Mouse (Mus musculus): ENCODE measurements around the gene Gm10964.
"Not testable (repeated sequence)": the region's sequence is repeated elsewhere in the genome, so short reads cannot be mapped to it uniquely, and the experiment has no call there.

Gm10964 gene

GRCm38 (mm10) chr3:103779183-103779582, 40.0 kb downstream of the Gm10964 start:
- no peak for DNase-seq

- peak in 1 of 2 experiments; percentile 22 for DNase-seq
Observed at GRCm38 (mm10) chr3:103780271-103780670, 41.1 kb downstream of the Gm10964 start.

GRCm38 (mm10) chr3:103780777-103781176, 41.6 kb downstream of the Gm10964 start:
- DNase-seq = no peak

GRCm38 (mm10) chr3:103782844-103783609, 43.9 kb downstream of the Gm10964 start:
- no peak for DNase-seq

GRCm38 (mm10) chr3:103787225-103787624, 48.1 kb downstream of the Gm10964 start:
- no peak for DNase-seq

GRCm38 (mm10) chr3:103789096-103789495, 49.9 kb downstream of the Gm10964 start:
- DNase-seq = no peak

GRCm38 (mm10) chr3:103789891-103790345, 50.8 kb downstream of the Gm10964 start:
- peak; percentile 34 to 38 for DNase-seq

GRCm38 (mm10) chr3:103790346-103791145, 51.4 kb downstream of the Gm10964 start:
- peak in 1 of 2 experiments; percentile 67 for DNase-seq

GRCm38 (mm10) chr3:103791230-103792110, 52.3 kb downstream of the Gm10964 start, which contains the start of gene Hipk1:
TSS of gene Hipk1 (minus strand) at chr3:103791563.
- DNase-seq = peak; percentile 96 to 97

- DNase-seq = not testable (repeated sequence)
Observed at GRCm38 (mm10) chr3:103792111-103792406, 52.9 kb downstream of the Gm10964 start.

- no peak for DNase-seq
Observed at GRCm38 (mm10) chr3:103792566-103792965, 53.4 kb downstream of the Gm10964 start.
